ENCODE assay signal across 7 mouse cellular contexts in genomic region chr16:18628206-18628947, GRCm38 (mm10). TPM values are rescaled to one million over a fixed set of nuclear protein-coding genes. Genes with fewer than 3 reads are reported as not detected.
DNase-seq lines count a peak whose midpoint lies in the region; ATAC-seq lines count a peak whose summit lies in the region.

No protein-coding gene starts in this region.

- peak overlapping the region; percentile 76 for H3K27ac ChIP-seq in forebrain, embryonic 14.5 days (ENCODE audit: low read depth, low read length)
- H3K27ac ChIP-seq in liver, embryonic 13.5 days, result no peak overlapping the region

- peaks cover 28% of the 10 kb centered on the region for H3K4me1 ChIP-seq in forebrain, embryonic 14.5 days (ENCODE audit: control insufficient read depth, insufficient read depth, low read length)
- H3K4me1 ChIP-seq in liver, embryonic 13.5 days (replicated peaks), result peaks cover 32% of the 10 kb centered on the region

- peaks cover 22% of the 10 kb centered on the region for H3K36me3 ChIP-seq in forebrain, embryonic 14.5 days (ENCODE audit: control insufficient read depth, insufficient read depth, low read length)
- H3K36me3 ChIP-seq in liver, embryonic 13.5 days, result no peaks in the 10 kb centered on the region

- peak overlapping the region; percentile 98 for H3K9ac ChIP-seq in forebrain, embryonic 14.5 days (ENCODE audit: low read length)
- no peak overlapping the region for H3K9ac ChIP-seq in liver, embryonic 13.5 days

- intact Hi-C loops in left cerebral cortex, postnatal 25 days (cut with DNase I), result loop anchor here (10.0 kb wide), 1 partner anchor 394 kb away; the partner anchor contains the start of gene Zdhhc8

- 0 out of 2 replicates have a peak, but pooled peaks have one; percentile 7 for ATAC-seq in forebrain, embryonic 14.5 days
- no peak for ATAC-seq in liver, embryonic 13.5 days (ENCODE audit: low read depth)
- no peak for ATAC-seq in erythroblast, adult 5-6 weeks (replicated peaks; ENCODE audit: low FRiP score, poor library complexity, severe bottlenecking)

- H3K9me3 ChIP-seq in forebrain, embryonic 14.5 days (replicated peaks; ENCODE audit: control insufficient read depth, low read length), result no peaks in the 10 kb centered on the region
- H3K9me3 ChIP-seq in liver, embryonic 13.5 days (replicated peaks), result no peaks in the 10 kb centered on the region

- peaks cover 36% of the 10 kb centered on the region for H3K27me3 ChIP-seq in forebrain, embryonic 14.5 days (replicated peaks; ENCODE audit: control insufficient read depth, insufficient read depth, low read length)
- peaks cover 98% of the 10 kb centered on the region for H3K27me3 ChIP-seq in liver, embryonic 13.5 days

- 59% methylated on average over 7 of the region's 7 CpGs for WGBS in forebrain, embryonic 14.5 days
- WGBS in liver, embryonic 13.5 days (ENCODE audit: insufficient replicate concordance), result 51% methylated on average over 7 of the region's 7 CpGs

- peak overlapping the region; percentile 79 for H3K4me2 ChIP-seq in forebrain, embryonic 14.5 days (ENCODE audit: low read length)
- H3K4me2 ChIP-seq in liver, embryonic 13.5 days, result peak overlapping the region; percentile 78

- peak; percentile 43 to 62 for DNase-seq in left cerebral cortex, postnatal 25 days (ENCODE audit: low spot score in 2 of 2)
- no peak for DNase-seq in left cerebral cortex, adult 11 months (ENCODE audit: low spot score)
- DNase-seq in cerebellum, adult 11-12 months, result peak; percentile 51
- DNase-seq in forebrain, embryonic 14.5 days (ENCODE audit: low spot score), result no peak
- DNase-seq in liver, embryonic 13.5 days, result no peak
- DNase-seq in embryo, embryonic 10.5 days (ENCODE audit: low spot score), result no peak

- peak overlapping the region; percentile 84 for H3K4me3 ChIP-seq in forebrain, embryonic 14.5 days (ENCODE audit: low read depth, low read length)
- H3K4me3 ChIP-seq in liver, embryonic 13.5 days (replicated peaks), result peak overlapping the region; percentile 62; the same call in 1 of the 2 replicates

RNA-seq across cellular contexts. Expression of gene Sept5, which starts 1.4 kb away (rescaled TPM):
- 100 to 1,000 TPM; 961 to 977 TPM for total RNA-seq in left cerebral cortex, postnatal 25 days (2021)
- polyA plus RNA-seq in forebrain, embryonic 14.5 days (2014; fragmentation: Nextera tagmentation; extraction: Ambion mirVana), result 138 and 177 TPM in 2 replicates
- 2.4 and 2.6 TPM in 2 replicates for polyA plus RNA-seq in liver, embryonic 13.5 days (2015; fragmentation: Nextera tagmentation; extraction: Ambion mirVana)
- total RNA-seq in erythroblast, adult 5-6 weeks (2015; ENCODE audit: low replicate concordance), result 13.4 and 19.4 TPM in 2 replicates
- 11.7 and 15.2 TPM in 2 replicates for total RNA-seq in erythroblast, adult 5-6 weeks (2017; ENCODE audit: low replicate concordance)

RNA-seq across cellular contexts. Expression of gene Gm49601, which starts 2.1 kb away (rescaled TPM):
- total RNA-seq in left cerebral cortex, postnatal 25 days (2021), result 100 to 1,000 TPM; 258 to 268 TPM
- 5.7 and 8.2 TPM in 2 replicates for polyA plus RNA-seq in forebrain, embryonic 14.5 days (2014; fragmentation: Nextera tagmentation; extraction: Ambion mirVana)
- polyA plus RNA-seq in liver, embryonic 13.5 days (2015; fragmentation: Nextera tagmentation; extraction: Ambion mirVana), result 0.14 and 0.78 TPM in 2 replicates
- not detected in 2 replicates for total RNA-seq in erythroblast, adult 5-6 weeks (2015; ENCODE audit: low replicate concordance)
- 0.85 TPM in 1 of 2 replicates, not detected in the other for total RNA-seq in erythroblast, adult 5-6 weeks (2017; ENCODE audit: low replicate concordance)

RNA-seq across cellular contexts. Expression of gene Gp1bb, which starts 6.2 kb away (rescaled TPM):
- 1 to 10 TPM; 1.4 to 2.6 TPM for total RNA-seq in left cerebral cortex, postnatal 25 days (2021)
- 9.6 and 10.3 TPM in 2 replicates for polyA plus RNA-seq in forebrain, embryonic 14.5 days (2014; fragmentation: Nextera tagmentation; extraction: Ambion mirVana)
- polyA plus RNA-seq in liver, embryonic 13.5 days (2015; fragmentation: Nextera tagmentation; extraction: Ambion mirVana), result 25.2 and 32.4 TPM in 2 replicates
- total RNA-seq in erythroblast, adult 5-6 weeks (2015; ENCODE audit: low replicate concordance), result 3.7 TPM in 1 of 2 replicates, not detected in the other
- total RNA-seq in erythroblast, adult 5-6 weeks (2017; ENCODE audit: low replicate concordance), result 0.56 and 0.94 TPM in 2 replicates

RNA-seq across cellular contexts. Expression of gene Tbx1, which starts 37.9 kb away (rescaled TPM):
- 1 to 10 TPM in 1 of 2 experiments, under 1 TPM in 1; 0.96 to 1.5 TPM for total RNA-seq in left cerebral cortex, postnatal 25 days (2021)
- polyA plus RNA-seq in forebrain, embryonic 14.5 days (2014; fragmentation: Nextera tagmentation; extraction: Ambion mirVana), result 0.48 and 0.64 TPM in 2 replicates
- polyA plus RNA-seq in liver, embryonic 13.5 days (2015; fragmentation: Nextera tagmentation; extraction: Ambion mirVana), result 0.05 TPM in 1 of 2 replicates, not detected in the other
- not detected in 2 replicates for total RNA-seq in erythroblast, adult 5-6 weeks (2015; ENCODE audit: low replicate concordance)
- not detected in 2 replicates for total RNA-seq in erythroblast, adult 5-6 weeks (2017; ENCODE audit: low replicate concordance)

Comparison
In these comparisons a context has a peak if more than half of its experiments do, and no peak if none do; other contexts are left out.
1. DNase-seq: peak in left cerebral cortex, postnatal 25 days (2 of 2) and cerebellum, adult 11-12 months (single experiment); none in left cerebral cortex, adult 11 months (single experiment), forebrain, embryonic 14.5 days (single experiment), liver, embryonic 13.5 days (single experiment) and embryo, embryonic 10.5 days (single experiment).
2. RNA of gene Sept5, which starts 1.4 kb away (total RNA-seq): 961 to 977 TPM in left cerebral cortex, postnatal 25 days; 11.7 to 19.4 TPM in erythroblast, adult 5-6 weeks; every median in the first group is over 10 times any median in the second.
3. RNA of gene Gm49601, which starts 2.1 kb away (total RNA-seq): 258 to 268 TPM in left cerebral cortex, postnatal 25 days; 0.85 TPM in erythroblast, adult 5-6 weeks; every median in the first group is over 100 times any median in the second.